ENCODE assay signal across 9 mouse cellular contexts in genomic region chr2:28917518-28918361, GRCm38 (mm10). TPM values are rescaled to one million over a fixed set of nuclear protein-coding genes. Genes with fewer than 3 reads are reported as not detected.
DNase-seq lines count a peak whose midpoint lies in the region; ATAC-seq lines count a peak whose summit lies in the region.
"Had no signal": no experiment of that assay in that cellular context is flagged by ENCODE, and none has a peak within 500 bp of the region (broad histone marks: within the 10 kb centered on the region; RNA-seq: fewer than 3 reads in every experiment).

No protein-coding gene starts in this region.

- ATAC-seq in midbrain, embryonic 12.5 days (ENCODE audit: low FRiP score, low read depth): peak; percentile 27; the same call in 1 of the 2 replicates

- H3K27me3 ChIP-seq in heart, embryonic 10.5 days (ENCODE audit: insufficient read depth, poor library complexity, severe bottlenecking): peaks cover 98% of the 10 kb centered on the region
- peaks cover 97% of the 10 kb centered on the region for H3K27me3 ChIP-seq in midbrain, embryonic 12.5 days

- H3K36me3 ChIP-seq in heart, embryonic 10.5 days: no peaks in the 10 kb centered on the region
- no peaks in the 10 kb centered on the region for H3K36me3 ChIP-seq in midbrain, embryonic 12.5 days

- intact Hi-C loops in heart, postnatal 25 days (cut with DNase I): no loop called here
- intact Hi-C loops in heart, postnatal 36 days (cut with DNase I): loop anchor here (5.0 kb wide), 1 partner anchor 160 kb away; no protein-coding TSS in a partner anchor

- peak overlapping the region; percentile 59 for H3K9ac ChIP-seq in midbrain, embryonic 12.5 days (replicated peaks)

- WGBS in heart, embryonic 10.5 days: under 1% methylated on average over 73 of the region's 73 CpGs
- under 1% methylated on average over 66 of the region's 73 CpGs for WGBS in midbrain, embryonic 12.5 days

- H3K9me3 ChIP-seq in heart, embryonic 10.5 days: no peaks in the 10 kb centered on the region
- H3K9me3 ChIP-seq in midbrain, embryonic 12.5 days: no peaks in the 10 kb centered on the region

- DNase-seq in heart, embryonic 10.5 days (ENCODE audit: low spot score): no peak
- no peak for DNase-seq in heart, postnatal 25 days (ENCODE audit: low spot score)
- DNase-seq in cerebellum, adult 9-11 months: peak; percentile 48
- DNase-seq in heart, postnatal 36 days: peak; percentile 16 to 38
- DNase-seq in urinary bladder, postnatal 25 days (ENCODE audit: low spot score): no peak
- DNase-seq in layer of hippocampus, postnatal 25 days (ENCODE audit: extremely low spot score in 1 of 2, low spot score in 1 of 2): no peak
- no peak for DNase-seq in frontal cortex, adult 2 months (ENCODE audit: extremely low spot score in 1 of 2, low spot score in 1 of 2)

- H3K4me3 ChIP-seq in heart, embryonic 10.5 days: peak overlapping the region; percentile 45
- peak overlapping the region; percentile 38 for H3K4me3 ChIP-seq in midbrain, embryonic 12.5 days

- H3K4me1 ChIP-seq in heart, embryonic 10.5 days: peaks cover 11% of the 10 kb centered on the region
- peaks cover 18% of the 10 kb centered on the region for H3K4me1 ChIP-seq in midbrain, embryonic 12.5 days

- H3K27ac ChIP-seq in heart, embryonic 10.5 days: no peak overlapping the region
- H3K27ac ChIP-seq in midbrain, embryonic 12.5 days (replicated peaks): peak overlapping the region; percentile 71

- peak overlapping the region; percentile 54 for H3K4me2 ChIP-seq in midbrain, embryonic 12.5 days (replicated peaks)

RNA-seq across cellular contexts. Expression of gene Barhl1, which starts 1.3 kb away (rescaled TPM):
- polyA plus RNA-seq in heart, embryonic 10.5 days (2016; fragmentation: Nextera tagmentation; extraction: Ambion mirVana): not detected in 2 replicates
- not detected for total RNA-seq in heart, postnatal 25 days (2021)
- not detected for total RNA-seq in heart, postnatal 36 days (2021)
- polyA plus RNA-seq in midbrain, embryonic 12.5 days (2016; fragmentation: Nextera tagmentation; extraction: Ambion mirVana): 32.5 and 47.4 TPM in 2 replicates
- not detected for total RNA-seq in layer of hippocampus, postnatal 25 days (2021)
- polyA plus RNA-seq in frontal cortex, adult 2 months (2012; rRNA removed): 0.04 and 0.23 TPM in 2 replicates
- total RNA-seq: gastrocnemius, postnatal 36 days had no signal

Comparison
In these comparisons a context has a peak if more than half of its experiments do, and no peak if none do; other contexts are left out.
1. DNase-seq: peak in cerebellum, adult 9-11 months (single experiment) and heart, postnatal 36 days (2 of 2); none in heart, embryonic 10.5 days (single experiment), heart, postnatal 25 days (single experiment), urinary bladder, postnatal 25 days (single experiment), layer of hippocampus, postnatal 25 days (0 of 2) and frontal cortex, adult 2 months (0 of 2).